Mouse (Mus musculus): ENCODE results near the gene Creg1. TPM values are rescaled to one million over a fixed set of nuclear protein-coding genes. Genes with fewer than 3 reads are reported as not detected.

Gene Creg1
- polyA plus RNA-seq, 1 experiment from 2014 or later, result 1,120 TPM

DNA sequence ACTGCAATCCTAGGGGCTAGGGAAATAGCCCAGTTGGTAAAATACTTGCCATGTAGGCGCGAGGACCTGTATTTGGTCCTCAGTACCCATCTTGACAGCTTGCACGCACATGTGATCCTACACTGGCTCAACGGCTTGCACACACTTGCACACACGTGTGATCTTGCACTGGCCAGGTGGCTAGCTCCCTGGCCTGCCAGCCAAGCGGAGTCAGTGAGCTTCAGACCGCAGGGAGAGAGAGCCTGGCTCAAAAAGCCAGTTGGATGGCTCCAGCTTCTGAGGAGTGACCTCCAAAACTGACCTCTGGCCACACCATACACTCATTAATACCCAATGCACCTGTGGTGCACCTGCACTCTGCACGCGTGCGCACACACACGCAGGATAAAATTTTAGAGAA, 1.5 kb downstream of the Creg1 start:
- Histone ChIP-seq H3K4me3 (ENCODE audit: inconsistent target) (peak overlapping the region; percentile 90), H3K27ac (peak overlapping the region; percentile 94)
- WGBS (ENCODE audit: missing documents), result 76% methylated on average over 11 of the region's 11 CpGs

DNA sequence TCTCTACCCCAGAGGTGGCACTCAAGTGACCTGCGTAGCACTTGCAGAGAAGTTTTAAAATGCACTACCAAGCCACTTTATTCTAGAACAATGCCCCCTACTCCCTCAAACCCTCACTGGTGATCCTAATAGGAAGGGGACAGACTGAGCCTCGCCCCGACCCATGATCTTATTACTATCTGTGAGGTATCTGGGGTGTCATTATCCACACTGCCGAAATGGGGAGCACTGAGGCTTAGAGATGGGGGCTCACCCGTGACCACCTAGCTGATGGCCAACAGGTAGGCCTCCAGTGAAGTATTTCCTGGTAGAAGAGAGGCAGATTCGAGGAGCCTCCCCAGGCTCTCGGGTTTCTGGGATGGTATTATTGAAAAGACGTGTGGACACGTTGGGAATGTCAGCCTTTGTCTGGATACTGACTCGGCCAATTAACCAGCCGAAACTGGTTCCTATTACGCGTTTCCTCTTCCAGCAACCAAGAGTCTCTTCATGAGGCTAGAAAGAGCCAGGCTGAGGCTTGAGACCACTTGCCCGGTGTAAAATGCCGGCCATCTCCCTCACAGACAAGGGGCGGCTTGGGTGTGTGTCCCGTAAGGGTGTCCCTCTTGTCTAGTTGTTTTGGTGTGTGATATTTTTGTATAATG, 2.2 kb downstream of the Creg1 start:
- peak overlapping the region; percentile 90 for H3K4me3 ChIP-seq (ENCODE audit: inconsistent target)
- H3K36me3 ChIP-seq (ENCODE audit: inconsistent target), result peaks cover 5% of the 10 kb centered on the region; the same call in 1 of the 2 replicates
- peak overlapping the region; percentile 94 for H3K27ac ChIP-seq
- peaks cover 65% of the 10 kb centered on the region for H3K79me2 ChIP-seq (ENCODE audit: inconsistent target)
- 35% methylated on average over 17 of the region's 17 CpGs for WGBS (ENCODE audit: missing documents)

More for the DNA sequence above, 1.5 kb downstream of the Creg1 start:
- Histone ChIP-seq H3K36me3 (ENCODE audit: inconsistent target) (no peaks in the 10 kb centered on the region), H3K79me2 (ENCODE audit: inconsistent target) (peaks cover 63% of the 10 kb centered on the region)

DNA sequence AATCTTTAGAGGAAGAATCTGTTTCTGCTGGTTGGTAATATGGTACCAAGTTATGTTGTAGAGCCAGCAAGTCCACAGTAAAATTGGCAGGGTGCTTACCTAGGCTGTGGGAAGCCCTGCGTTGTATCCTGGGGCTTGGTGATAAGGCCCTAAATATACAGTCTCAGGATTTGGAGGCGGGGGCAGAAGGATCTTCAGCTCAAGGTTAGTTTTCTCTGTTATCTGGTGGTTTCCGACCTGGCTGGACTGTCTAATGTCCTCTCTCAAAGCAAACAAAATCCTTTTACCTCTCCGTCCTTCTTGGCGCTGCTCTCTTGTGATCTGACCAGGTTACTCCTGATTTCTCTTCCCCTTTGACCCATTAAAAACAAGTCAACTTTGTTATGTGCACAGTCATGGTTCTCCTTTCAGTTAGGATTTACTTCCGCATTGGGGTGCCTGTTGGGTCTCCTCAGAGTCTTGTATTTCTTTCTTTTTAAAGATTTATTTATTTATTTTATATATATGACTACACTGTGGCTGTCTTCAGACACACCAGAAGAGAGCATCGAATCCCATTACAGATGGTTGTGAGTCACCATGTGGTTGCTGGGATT, 2.8 kb downstream of the Creg1 start:
- H3K36me3 ChIP-seq (ENCODE audit: inconsistent target), result peaks cover 9% of the 10 kb centered on the region; the same call in 1 of the 2 replicates
- whole genome bisulfite sequencing (ENCODE audit: missing documents), result 7% methylated on average over 7 of the region's 7 CpGs
- peak overlapping the region; percentile 90 for H3K4me3 ChIP-seq (ENCODE audit: inconsistent target)
- peak overlapping the region; percentile 94 for H3K27ac ChIP-seq
- H3K79me2 ChIP-seq (ENCODE audit: inconsistent target), result peaks cover 65% of the 10 kb centered on the region

DNA sequence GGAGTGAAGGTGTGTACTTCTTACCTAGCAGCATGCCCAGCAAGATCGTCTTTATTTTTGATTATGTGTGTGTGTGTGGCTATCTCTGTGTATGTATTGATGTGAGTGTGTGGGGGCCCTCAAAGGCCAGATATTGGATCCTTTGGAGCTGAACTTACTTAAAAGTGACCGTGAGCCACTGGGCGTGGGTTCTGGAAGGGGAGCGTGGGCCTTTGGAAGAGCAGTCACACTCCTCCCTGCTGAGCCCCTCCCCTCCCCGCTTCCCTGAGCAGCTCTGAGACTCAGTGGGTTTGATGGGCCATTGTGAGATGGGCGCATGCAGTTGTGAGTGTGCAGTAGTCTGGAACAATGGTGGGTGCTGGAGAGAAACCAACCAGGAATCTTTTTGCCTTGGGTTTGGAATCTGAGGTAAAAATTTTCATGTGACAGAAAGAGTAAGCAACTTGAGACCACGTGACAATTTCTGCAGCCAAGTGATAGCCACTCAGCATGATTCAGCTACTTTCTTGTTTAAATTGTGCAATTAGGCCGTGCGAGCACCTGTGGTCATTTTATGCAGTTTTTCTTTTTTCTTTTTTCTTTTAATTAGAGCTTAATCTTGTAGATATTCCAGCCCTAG, 5.5 kb downstream of the Creg1 start:
- Histone ChIP-seq H3K36me3 (ENCODE audit: inconsistent target) (peaks cover 29% of the 10 kb centered on the region), H3K27ac (peak overlapping the region; percentile 94), H3K4me3 (ENCODE audit: inconsistent target) (no peak overlapping the region), H3K79me2 (ENCODE audit: inconsistent target) (peaks cover 66% of the 10 kb centered on the region)
- 15% methylated on average over 9 of the region's 9 CpGs for WGBS (ENCODE audit: missing documents)

DNA sequence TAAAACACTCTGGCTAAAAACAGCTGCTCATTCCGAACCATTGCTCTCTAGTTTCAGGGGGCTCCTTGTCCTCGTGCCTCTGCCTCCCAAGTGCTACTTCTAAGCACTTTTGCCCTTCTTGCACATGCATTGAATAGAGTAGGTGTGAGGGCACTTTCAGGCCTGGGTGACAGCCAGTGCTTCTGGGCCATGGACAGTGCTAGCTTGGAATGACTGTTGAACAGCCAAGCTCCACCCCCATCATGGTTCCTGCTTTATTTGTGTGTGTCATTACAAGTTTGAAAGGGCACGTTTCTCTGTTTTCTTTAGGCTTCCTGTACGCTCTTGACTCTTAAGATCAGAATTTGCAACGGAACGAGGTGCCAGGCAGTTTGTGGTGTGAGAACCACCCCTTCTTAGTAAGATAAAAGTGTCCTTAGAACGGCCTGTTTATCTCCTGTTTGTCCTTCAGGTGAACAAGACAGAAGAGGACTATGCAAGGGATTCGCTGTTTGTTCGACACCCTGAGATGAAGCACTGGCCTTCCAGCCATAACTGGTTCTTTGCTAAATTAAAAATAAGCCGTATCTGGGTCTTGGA, 6.7 kb downstream of the Creg1 start:
- peaks cover 39% of the 10 kb centered on the region for H3K36me3 ChIP-seq (ENCODE audit: inconsistent target)
- H3K27ac ChIP-seq, result peak overlapping the region; percentile 94
- no peak overlapping the region for H3K4me3 ChIP-seq (ENCODE audit: inconsistent target)
- WGBS (ENCODE audit: missing documents), result 76% methylated on average over 10 of the region's 10 CpGs
- peaks cover 53% of the 10 kb centered on the region for H3K79me2 ChIP-seq (ENCODE audit: inconsistent target)

DNA sequence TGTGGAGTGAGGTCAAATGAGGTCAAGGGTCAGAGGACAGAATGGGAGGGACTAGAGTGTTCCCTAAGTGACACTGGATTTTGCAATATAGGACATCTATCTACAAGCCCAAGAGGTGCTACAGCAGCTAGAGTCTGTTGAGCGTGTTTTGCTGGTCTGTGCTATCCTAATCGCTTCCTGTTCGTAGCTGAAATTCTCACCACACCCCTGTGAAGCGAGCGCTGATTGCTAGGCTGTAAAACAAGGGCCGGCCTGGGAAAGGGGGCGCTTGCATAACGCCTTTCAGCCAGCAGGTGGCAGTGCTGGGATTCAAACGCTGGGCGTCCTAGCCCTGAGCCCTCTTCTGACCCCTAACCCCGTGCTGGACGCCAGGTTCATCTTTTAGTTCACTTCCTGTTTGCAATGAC, 7.9 kb downstream of the Creg1 start:
- Histone ChIP-seq H3K27ac (peak overlapping the region; percentile 94), H3K79me2 (ENCODE audit: inconsistent target) (peaks cover 41% of the 10 kb centered on the region), H3K4me3 (ENCODE audit: inconsistent target) (no peak overlapping the region), H3K36me3 (ENCODE audit: inconsistent target) (peaks cover 39% of the 10 kb centered on the region)
- 3% methylated on average over 12 of the region's 12 CpGs for WGBS (ENCODE audit: missing documents)

DNA sequence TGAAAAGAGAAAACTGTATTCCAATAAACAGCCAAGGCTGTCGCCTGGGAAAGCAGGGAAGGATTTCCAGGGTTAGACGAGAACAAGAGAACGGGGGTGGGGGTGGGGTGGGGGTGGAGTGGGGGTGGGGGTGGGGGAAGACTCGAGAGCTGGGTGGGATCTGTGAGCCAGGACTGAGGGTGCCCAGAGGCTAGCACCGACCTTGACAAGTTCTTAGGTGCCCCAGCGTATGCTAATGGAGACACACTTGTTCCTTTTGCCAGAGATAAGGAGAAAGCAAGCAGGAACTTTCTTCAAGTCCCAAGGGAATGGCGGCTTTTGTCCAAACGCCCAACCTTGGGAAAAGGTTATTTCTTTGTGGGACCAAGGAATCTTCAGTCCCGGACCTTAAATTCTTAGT, 8.5 kb downstream of the Creg1 start:
- Histone ChIP-seq H3K27ac (no peak overlapping the region), H3K4me3 (ENCODE audit: inconsistent target) (no peak overlapping the region), H3K79me2 (ENCODE audit: inconsistent target) (peaks cover 36% of the 10 kb centered on the region), H3K36me3 (ENCODE audit: inconsistent target) (peaks cover 39% of the 10 kb centered on the region)
- 78% methylated on average over 9 of the region's 9 CpGs for whole genome bisulfite sequencing (ENCODE audit: missing documents)

DNA sequence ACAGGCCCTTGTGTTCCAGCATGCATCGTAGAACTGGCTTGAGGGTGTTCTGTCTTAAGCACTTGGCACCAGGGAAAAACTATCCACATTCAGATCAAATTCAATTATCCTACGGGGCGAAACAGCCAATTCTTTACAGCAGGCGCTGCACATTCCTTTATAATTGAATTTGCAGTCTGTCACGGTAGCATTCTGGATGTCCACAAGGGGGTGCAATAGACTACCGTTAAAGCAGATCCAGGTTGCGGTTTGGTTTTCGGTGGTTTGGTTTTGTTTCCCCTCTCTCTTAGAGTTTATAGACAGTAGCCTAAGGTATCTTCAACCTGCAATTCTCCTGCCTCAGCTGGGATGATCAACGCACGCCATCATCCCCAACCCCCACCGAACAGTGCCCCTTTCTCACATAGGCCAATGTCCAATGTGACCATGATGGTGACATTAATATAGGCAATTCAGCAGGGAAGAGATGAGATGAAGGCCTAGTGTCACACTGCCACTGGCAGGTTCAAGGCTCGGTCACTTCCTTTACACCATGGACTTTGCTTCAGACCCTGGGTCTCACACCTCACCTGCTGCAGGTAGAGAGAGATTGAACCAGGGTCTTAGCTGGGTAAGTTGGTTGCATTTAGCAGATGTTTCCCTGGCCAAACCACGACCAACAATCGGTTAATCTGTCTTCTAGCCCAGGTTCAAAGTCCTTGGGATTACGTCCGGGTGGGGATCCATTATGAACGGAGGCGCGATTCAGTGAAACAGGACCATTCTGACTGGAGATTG, 12.2 kb downstream of the Creg1 start:
- Histone ChIP-seq H3K79me2 (ENCODE audit: inconsistent target) (peaks cover 4% of the 10 kb centered on the region; the same call in 1 of the 2 replicates), H3K27ac (no peak overlapping the region), H3K36me3 (ENCODE audit: inconsistent target) (peaks cover 35% of the 10 kb centered on the region), H3K4me3 (ENCODE audit: inconsistent target) (no peak overlapping the region)
- WGBS (ENCODE audit: missing documents), result 37% methylated on average over 19 of the region's 19 CpGs

DNA sequence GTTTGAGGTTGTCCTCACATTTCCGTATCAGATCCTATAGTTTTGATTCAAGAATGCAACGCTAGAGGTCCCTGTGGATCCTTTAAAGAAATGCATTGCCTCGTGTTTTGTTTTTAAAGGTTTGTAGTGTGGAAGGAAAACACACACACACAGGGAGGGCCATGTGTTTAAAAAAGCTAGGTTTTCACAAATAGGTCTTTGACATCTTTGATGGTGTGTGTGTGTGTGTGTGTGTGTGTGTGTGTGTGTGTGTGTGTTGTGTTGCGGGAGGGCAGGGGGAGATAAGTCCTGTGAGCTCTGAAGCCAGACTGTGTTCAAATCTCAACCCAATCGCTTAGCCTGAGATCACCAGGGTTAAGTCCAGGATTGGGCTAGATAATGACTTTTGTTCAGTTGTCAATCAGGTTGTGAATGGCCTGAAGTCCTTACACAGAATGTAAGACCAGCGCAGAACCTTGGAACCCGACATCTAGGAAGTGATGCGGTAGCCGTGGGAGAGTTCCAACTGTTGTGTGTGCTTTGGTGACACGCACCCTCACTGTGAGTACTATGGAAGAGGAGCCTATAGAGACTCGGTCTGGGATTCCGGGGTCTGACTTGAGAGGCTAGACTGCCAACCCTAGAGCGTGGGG, 16.5 kb downstream of the Creg1 start:
- 2% methylated on average over 13 of the region's 13 CpGs for WGBS (ENCODE audit: missing documents)
- H3K4me3 ChIP-seq (ENCODE audit: inconsistent target), result peak overlapping the region; percentile 28
- no peaks in the 10 kb centered on the region for H3K36me3 ChIP-seq (ENCODE audit: inconsistent target)
- no peak overlapping the region for H3K27ac ChIP-seq
- no peaks in the 10 kb centered on the region for H3K79me2 ChIP-seq (ENCODE audit: inconsistent target)

DNA sequence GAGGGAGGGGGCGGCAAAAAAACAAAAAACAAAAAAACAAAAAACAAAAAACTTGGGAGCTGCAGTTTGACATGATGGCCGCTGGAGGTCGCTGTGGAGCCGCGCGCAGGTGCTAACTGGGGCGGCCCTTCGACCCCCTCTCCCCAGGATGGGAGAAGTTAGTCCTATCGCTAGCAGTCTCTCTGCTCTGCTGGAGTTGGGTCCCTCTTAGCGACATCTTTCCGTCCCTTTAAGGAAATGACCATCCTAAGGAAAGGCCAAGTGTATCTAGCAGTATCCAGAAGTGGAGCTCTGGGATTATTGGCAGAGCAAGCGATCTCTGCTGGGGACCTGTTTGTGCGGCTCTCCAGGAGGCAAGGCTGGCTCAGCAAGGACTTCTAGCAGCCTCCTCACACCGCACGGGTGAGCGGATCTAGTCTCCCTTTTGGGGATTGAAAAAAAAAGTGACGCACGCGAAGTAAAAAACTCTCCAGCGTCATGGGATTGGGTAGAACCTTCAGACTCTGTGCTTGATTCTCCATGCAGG, 17.1 kb downstream of the Creg1 start:
- no peak overlapping the region for H3K27ac ChIP-seq
- WGBS (ENCODE audit: missing documents), result 7% methylated on average over 20 of the region's 20 CpGs

DNA sequence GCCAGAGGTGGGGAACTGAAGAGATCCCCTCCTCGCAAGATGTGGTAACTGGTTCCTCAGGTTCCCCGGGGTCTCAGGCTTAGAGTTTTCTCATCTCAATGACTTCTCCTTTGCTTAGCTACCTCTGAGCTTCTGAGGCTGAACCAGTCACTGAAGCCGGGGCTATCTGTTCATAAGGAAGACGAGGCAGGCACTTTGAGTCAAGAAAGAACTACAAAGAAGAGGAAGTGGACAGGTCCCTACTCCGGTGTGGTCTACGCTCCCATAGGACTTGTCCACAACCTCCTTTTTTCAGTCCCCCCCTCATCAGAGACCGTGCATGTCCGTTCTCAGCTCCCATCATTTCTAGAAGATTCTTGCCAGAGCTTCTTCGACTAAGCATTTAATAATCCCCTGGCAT, 17.9 kb downstream of the Creg1 start:
- WGBS (ENCODE audit: missing documents), result 32% methylated on average over 9 of the region's 9 CpGs
- Histone ChIP-seq H3K27ac (no peak overlapping the region), H3K36me3 (ENCODE audit: inconsistent target) (no peaks in the 10 kb centered on the region), H3K4me3 (ENCODE audit: inconsistent target) (no peak overlapping the region), H3K79me2 (ENCODE audit: inconsistent target) (no peaks in the 10 kb centered on the region)

More for the DNA sequence above, 17.1 kb downstream of the Creg1 start:
- H3K4me3 ChIP-seq (ENCODE audit: inconsistent target), result peak overlapping the region; percentile 28
- H3K36me3 ChIP-seq (ENCODE audit: inconsistent target), result no peaks in the 10 kb centered on the region
- no peaks in the 10 kb centered on the region for H3K79me2 ChIP-seq (ENCODE audit: inconsistent target)

DNA sequence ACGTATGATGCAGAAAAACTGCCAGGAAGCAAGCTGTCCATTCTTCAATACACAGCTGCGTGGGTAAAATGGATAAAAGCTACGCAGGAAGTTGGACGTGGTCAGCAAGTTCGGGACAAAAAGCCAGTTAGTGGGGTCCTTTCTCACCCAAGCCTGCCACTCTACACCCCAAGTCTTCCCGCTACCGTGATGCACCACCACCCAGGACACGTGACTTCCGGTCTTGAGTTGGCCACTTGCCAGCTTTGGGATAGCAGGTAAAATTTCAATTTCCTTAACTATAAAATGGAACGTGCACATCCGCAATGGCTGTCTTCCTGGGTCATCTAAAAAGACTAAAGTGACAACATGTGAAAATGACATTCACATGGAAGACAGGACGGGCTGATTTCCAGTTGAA, 18.4 kb downstream of the Creg1 start:
- WGBS (ENCODE audit: missing documents), result 66% methylated on average over 12 of the region's 12 CpGs

DNA sequence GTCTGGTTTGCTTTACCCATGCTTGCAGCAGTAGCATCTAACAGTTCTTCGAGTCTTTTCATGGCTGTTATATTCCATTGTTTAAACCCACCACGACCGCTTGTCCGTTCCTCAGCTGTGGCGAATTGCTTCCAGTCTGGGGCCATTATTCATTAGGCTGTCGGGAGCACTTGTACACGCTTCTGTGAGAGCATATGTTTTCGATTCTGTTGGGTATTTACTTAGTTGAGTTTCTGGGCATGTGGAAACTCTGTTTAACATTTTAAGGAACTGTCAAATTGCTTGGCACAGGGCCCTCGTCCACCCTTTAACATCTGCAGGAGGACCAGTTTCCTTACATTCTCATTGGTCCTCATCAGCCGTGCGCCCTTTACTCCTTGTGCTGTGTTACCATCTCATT, 22.8 kb downstream of the Creg1 start:
- H3K4me3 ChIP-seq (ENCODE audit: inconsistent target), result no peak overlapping the region
- H3K27ac ChIP-seq, result no peak overlapping the region
- no peaks in the 10 kb centered on the region for H3K36me3 ChIP-seq (ENCODE audit: inconsistent target)
- H3K79me2 ChIP-seq (ENCODE audit: inconsistent target), result no peaks in the 10 kb centered on the region
- 30% methylated on average over 11 of the region's 11 CpGs for WGBS (ENCODE audit: missing documents)

More for the DNA sequence above, 18.4 kb downstream of the Creg1 start:
- Histone ChIP-seq H3K27ac (no peak overlapping the region), H3K79me2 (ENCODE audit: inconsistent target) (no peaks in the 10 kb centered on the region), H3K4me3 (ENCODE audit: inconsistent target) (no peak overlapping the region), H3K36me3 (ENCODE audit: inconsistent target) (no peaks in the 10 kb centered on the region)

DNA sequence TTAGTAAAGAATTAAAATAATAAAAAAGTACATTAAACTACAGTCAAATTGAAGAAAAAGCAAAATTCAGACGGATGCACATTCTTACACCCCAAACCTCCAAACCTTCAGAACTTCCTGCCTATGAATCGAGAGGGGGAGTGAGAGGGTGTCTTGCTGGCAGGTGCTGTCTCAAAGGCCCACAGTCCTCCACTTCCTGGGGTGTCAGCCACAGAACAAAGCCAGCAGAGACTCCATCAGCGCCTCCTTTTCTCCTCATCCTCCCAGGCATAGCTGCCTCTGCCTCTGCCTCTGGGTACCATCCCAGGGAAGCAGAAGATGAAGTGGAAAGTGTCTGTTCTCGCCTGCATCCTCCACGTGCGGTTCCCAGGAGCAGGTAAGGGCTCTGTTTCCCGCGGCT, 25.0 kb downstream of the Creg1 start, which contains the start of gene Cd247:
Gene Cd247, plus strand, starts transcription at position 171 of the 400 bp plus-strand sequence.
- H3K27ac ChIP-seq, result no peak within 1 kb of the TSS
- H3K79me2 ChIP-seq (ENCODE audit: inconsistent target), result no peaks in the 10 kb centered on the region
- H3K4me3 ChIP-seq (ENCODE audit: inconsistent target), result no peak within 1 kb of the TSS
- WGBS (ENCODE audit: missing documents), result 82% methylated on average over 8 of the region's 8 CpGs
- no peaks in the 10 kb centered on the region for H3K36me3 ChIP-seq (ENCODE audit: inconsistent target)

Measured in macrophage (primary cell).